Mouse (Mus musculus): ENCODE measurements around the gene Serf2.

Gene Serf2

DNA sequence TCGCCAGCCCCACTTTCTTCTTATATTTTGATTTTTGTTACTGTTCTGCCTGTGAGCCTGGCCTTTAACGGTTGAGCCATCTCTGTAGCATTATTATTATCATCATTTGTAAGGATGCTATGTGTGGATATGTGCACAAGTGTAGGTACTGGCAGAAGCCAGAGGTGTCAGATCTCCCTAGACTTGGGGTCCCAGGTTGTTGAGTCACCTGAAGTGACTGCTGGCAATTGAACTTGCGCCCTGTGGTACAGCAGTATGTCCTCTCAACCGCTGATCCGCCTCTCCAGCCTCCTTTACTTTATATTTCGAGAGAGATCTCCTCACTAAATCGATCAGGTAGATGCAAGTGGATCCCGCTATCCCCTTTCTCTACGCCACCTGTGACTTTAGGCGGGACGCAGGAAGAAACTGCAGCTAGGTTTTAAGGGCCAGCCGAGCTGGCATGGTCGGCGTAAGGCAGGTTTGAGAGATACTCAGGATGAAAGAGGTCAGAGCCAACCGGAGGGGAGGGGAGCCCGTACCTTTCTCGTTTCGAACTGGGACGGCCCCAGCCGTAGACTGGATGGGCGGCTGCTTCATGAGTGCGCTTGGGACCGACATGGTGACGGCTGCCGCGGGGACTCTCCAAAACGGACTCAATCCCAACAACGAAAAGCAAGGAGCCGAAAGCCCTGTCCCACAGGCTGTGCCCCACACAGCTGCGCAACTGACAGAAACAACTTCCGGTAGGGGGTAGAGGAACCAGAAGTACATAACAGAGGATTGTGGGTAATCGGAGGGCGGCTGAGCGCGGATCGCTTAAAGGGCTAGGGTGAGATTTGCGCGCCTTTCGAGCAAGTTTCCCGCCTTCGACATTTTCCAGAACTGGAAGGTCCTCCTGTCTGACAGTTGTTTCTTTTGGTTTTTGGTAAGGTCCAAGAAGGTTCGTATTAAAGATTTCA, 57.2 kb downstream of the Serf2 start, which contains the start of the genes Mfap1a and Wdr76:
Gene Mfap1a, minus strand, starts transcription at position 724 of the 941 bp plus-strand sequence.
Gene Wdr76, plus strand, starts transcription at position 782 of the 941 bp plus-strand sequence.
- DNase-seq (ENCODE audit: low read depth) = peak; percentile 92

DNA sequence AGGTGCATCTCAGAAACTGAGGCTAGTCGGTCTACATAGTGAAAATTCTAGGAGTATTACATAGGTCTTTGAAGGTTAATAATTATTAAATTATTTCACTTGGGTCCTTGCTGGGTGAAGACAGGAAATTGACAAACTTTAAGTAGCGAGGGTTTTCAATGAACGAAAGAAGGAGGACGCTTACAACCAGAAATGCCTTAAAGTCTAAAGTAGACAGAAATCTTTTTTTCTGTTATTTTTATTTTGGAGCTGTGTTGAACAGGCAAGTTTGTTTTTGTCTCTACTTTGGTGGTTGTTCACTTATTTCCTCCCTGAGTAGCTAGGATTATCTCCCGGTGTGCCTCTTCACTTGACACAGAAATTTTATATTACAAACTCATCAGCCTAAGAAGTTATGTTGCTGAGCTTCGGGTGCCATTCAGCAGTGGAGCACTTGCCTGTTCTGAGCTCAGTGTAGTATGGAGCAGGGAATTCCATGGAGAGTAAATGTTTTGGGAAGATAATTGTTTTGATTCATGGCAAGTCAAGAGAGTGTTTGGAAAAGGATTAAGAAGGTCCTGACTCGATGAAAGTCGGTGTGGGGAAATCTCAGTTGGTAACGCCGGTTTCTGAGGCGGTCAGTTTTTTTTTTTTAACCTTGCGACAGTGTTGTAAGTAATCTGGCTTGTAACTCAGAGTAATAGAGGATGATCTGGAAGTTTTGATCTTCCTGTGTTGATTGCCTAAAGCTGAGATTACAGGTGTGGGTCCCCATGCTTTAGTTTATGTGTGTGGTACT, 58.4 kb downstream of the Serf2 start:
- no peak for DNase-seq (ENCODE audit: low read depth)
